Mouse (Mus musculus) MN1 (cell line): ENCODE measurements around the gene Tmem200c.

Experiments used
- DNase-seq: peaks from one replicate; pipeline ENCODE4 v3.0.0-alpha.2; 2016; ENCODE audit warnings: low spot score

Tmem200c gene

GRCm38 (mm10) chr17:68826323-68826722 lies at the start of gene Tmem200c:
Gene Tmem200c (plus strand): TSS chr17:68826623.
- no peak for DNase-seq

- no peak for DNase-seq
These were observed 32.7 kb upstream of the Tmem200c start for GRCm38 (mm10) chr17:68793741-68794140.

- DNase-seq, result no peak
These were observed 10.2 kb downstream of the Tmem200c start for GRCm38 (mm10) chr17:68836655-68837012.

- no peak for DNase-seq
These were observed 10.8 kb downstream of the Tmem200c start for GRCm38 (mm10) chr17:68837013-68837858.

- no peak for DNase-seq
These were observed 11.4 kb downstream of the Tmem200c start for GRCm38 (mm10) chr17:68837859-68838194.

- no peak for DNase-seq
These were observed 13.6 kb downstream of the Tmem200c start for GRCm38 (mm10) chr17:68839888-68840571.

- no peak for DNase-seq
These were observed 14.1 kb downstream of the Tmem200c start for GRCm38 (mm10) chr17:68840572-68840939.

- DNase-seq, result no peak
These were observed 14.9 kb downstream of the Tmem200c start for GRCm38 (mm10) chr17:68841097-68841891.

GRCm38 (mm10) chr17:68841892-68842252 lies 15.4 kb downstream of the Tmem200c start:
- no peak for DNase-seq

- DNase-seq, result no peak
These were observed 19.5 kb downstream of the Tmem200c start for GRCm38 (mm10) chr17:68845931-68846330.

- no peak for DNase-seq
These were observed 22.3 kb downstream of the Tmem200c start for GRCm38 (mm10) chr17:68848739-68849138.

GRCm38 (mm10) chr17:68852171-68852966 lies 25.9 kb downstream of the Tmem200c start:
- no peak for DNase-seq

GRCm38 (mm10) chr17:68864175-68864574 lies 37.8 kb downstream of the Tmem200c start:
- no peak for DNase-seq

- DNase-seq, result no peak
These were observed 42.0 kb downstream of the Tmem200c start for GRCm38 (mm10) chr17:68868439-68868838.

- DNase-seq, result no peak
These were observed 47.6 kb downstream of the Tmem200c start for GRCm38 (mm10) chr17:68874021-68874420.

- no peak for DNase-seq
These were observed 48.8 kb downstream of the Tmem200c start for GRCm38 (mm10) chr17:68875251-68875650.

- DNase-seq, result no peak
These were observed 49.6 kb downstream of the Tmem200c start for GRCm38 (mm10) chr17:68875917-68876495.

- DNase-seq, result no peak
These were observed 55.5 kb downstream of the Tmem200c start for GRCm38 (mm10) chr17:68881725-68882524.

- no peak for DNase-seq
These were observed 57.2 kb downstream of the Tmem200c start for GRCm38 (mm10) chr17:68883474-68884083.

GRCm38 (mm10) chr17:68890672-68891071 lies 64.2 kb downstream of the Tmem200c start:
- DNase-seq, result no peak
